Mouse (Mus musculus): ENCODE data around the gene Gm20835. TPM values are rescaled to one million over a fixed set of nuclear protein-coding genes. Genes with fewer than 3 reads are reported as not detected.
"Not testable (repeated sequence)": the region's sequence is repeated elsewhere in the genome, so short reads cannot be mapped to it uniquely, and the experiment has no call there.

The Gm20835 gene
- not detected for total RNA-seq (2021)
- long read RNA-seq, experiment 1, result 0 reads
- long read RNA-seq, experiment 2, result 0 reads

DNA sequence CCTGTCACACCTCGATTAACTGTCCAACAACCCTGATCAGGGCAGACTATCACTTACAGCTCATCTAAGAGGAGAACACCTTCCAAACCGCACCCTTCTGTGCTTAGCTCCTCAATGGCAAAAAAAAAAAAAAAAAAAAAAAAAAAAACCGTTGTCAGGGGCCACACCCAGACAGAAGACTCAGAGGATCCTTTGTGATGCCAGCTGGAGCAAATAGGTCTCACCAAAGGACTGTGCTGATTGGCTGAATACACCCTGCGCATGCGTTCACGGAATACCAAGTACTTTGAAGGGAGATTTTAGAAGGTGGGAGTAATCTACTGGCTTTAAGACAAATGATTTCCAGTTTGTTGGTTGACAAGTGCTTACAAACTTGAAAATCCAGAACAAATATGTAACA lies at the start of gene Gm20835:
Gm20835 (minus strand) TSS at position 101 of the 400 bp plus-strand sequence.
- H3K27ac ChIP-seq; DNase-seq; intact Hi-C loops (cut with DNase I); H3K4me3 ChIP-seq: not testable (repeated sequence)

All from gastrocnemius, adult 2 months (tissue).